Mouse (Mus musculus) ES-E14 (cell line): Measurements from ENCODE around the gene Fancd2. TPM values are rescaled to one million over a fixed set of nuclear protein-coding genes. Genes with fewer than 3 reads are reported as not detected.

Experiments
- DNase-seq: peaks from one replicate; pipeline ENCODE4 v3.0.0-alpha.2; 2013; ENCODE audit warnings: low read depth, low spot score
- H3K27ac ChIP-seq: 2 replicates; pipeline ENCODE4 v1.5.1; 2012; ENCODE audit warnings: low read depth, mild to moderate bottlenecking, low read length, moderate library complexity, mixed read lengths; ENCODE audit not compliant: poor library complexity, insufficient read depth, severe bottlenecking
- H3K36me3 ChIP-seq: 2 replicates; pipeline ENCODE4 v1.6.1; 2012; ENCODE audit warnings: mild to moderate bottlenecking, low read length, moderate library complexity, mixed read lengths; ENCODE audit not compliant: control insufficient read depth, poor library complexity, insufficient read depth, severe bottlenecking
- H3K4me1 ChIP-seq, 2 experiments: fragments of 150-350 bp in 1 of 2; sonication (generic) in 1 of 2; 2 replicates each; pipeline ENCODE4 v1.6.1; 2012; ENCODE audit warnings: low read length in 2 of 2, mild to moderate bottlenecking in 1 of 2, mixed read lengths in 1 of 2; ENCODE audit not compliant: control insufficient read depth in 2 of 2, insufficient read depth in 2 of 2, poor library complexity in 1 of 2
- H3K4me3 ChIP-seq, 2 experiments: fragments of 150-350 bp in 1 of 2; sonication (generic) in 1 of 2; 2 replicates each; pipeline ENCODE4 v1.5.1; 2012; ENCODE audit warnings: low read length in 2 of 2, low read depth in 1 of 2, mild to moderate bottlenecking in 1 of 2, mixed read lengths in 1 of 2; ENCODE audit not compliant: insufficient read depth in 1 of 2, poor library complexity in 1 of 2, severe bottlenecking in 1 of 2
- H3K9ac ChIP-seq: 2 replicates; pipeline ENCODE4 v1.6.1; 2012; ENCODE audit warnings: low read depth, mild to moderate bottlenecking, low read length, mixed read lengths; ENCODE audit not compliant: poor library complexity, insufficient read depth, severe bottlenecking
- H3K9me3 ChIP-seq: fragments of 150-350 bp; sonication (generic); 2 replicates; pipeline ENCODE4 v1.6.1; 2012; ENCODE audit warnings: low read depth, mild to moderate bottlenecking, low read length; ENCODE audit not compliant: control insufficient read depth, insufficient read depth
- CHD2 ChIP-seq: IDR thresholded peaks from 2 replicates; pipeline ENCODE4 v1.6.1; 2014; ENCODE audit warnings: mild to moderate bottlenecking, low read depth, low read length, inconsistent platforms
- HCFC1 ChIP-seq: IDR thresholded peaks from 2 replicates; pipeline ENCODE4 v1.6.1; 2012; ENCODE audit warnings: low read length, inconsistent platforms, borderline replicate concordance; ENCODE audit not compliant: insufficient read depth
- MAFK ChIP-seq: IDR thresholded peaks from 2 replicates; pipeline ENCODE4 v1.6.1; 2014; ENCODE audit warnings: mild to moderate bottlenecking, low read depth, low read length, inconsistent platforms; ENCODE audit not compliant: insufficient read depth
- ZC3H11A ChIP-seq: IDR thresholded peaks from 2 replicates; pipeline ENCODE4 v1.6.1; 2012; ENCODE audit warnings: low read depth, mild to moderate bottlenecking, inconsistent platforms, low read length, borderline replicate concordance
- ZNF384 ChIP-seq: IDR thresholded peaks from 2 replicates; pipeline ENCODE4 v1.6.1; 2012; ENCODE audit warnings: low read depth, low read length, inconsistent platforms
- in situ Hi-C, 2 experiments: fragments of 600-800 bp; cut with MboI; formaldehyde crosslinking; loops; one replicate each; pipeline ENCODE4 v1.15.1; 2025; ENCODE audit warnings: low sequenced_read_pairs in 2 of 2, inconsistent platforms in 1 of 2; ENCODE audit not compliant: unreplicated experiment in 2 of 2
- total RNA-seq: library from RNA; depleted of rRNA; stranded (reverse); fragments of 300-350 nt; gene quantifications from 2 replicates; pipeline ENCODE4 v1.2.3, GENCODE M21; 2012

Fancd2 gene
- total RNA-seq, 1 experiment, result 34.7 TPM

GRCm38 (mm10) chr6:113507130-113507529, 24.4 kb upstream of the Fancd2 start:
- DNase-seq, result no peak
- no peaks in the 10 kb centered on the region for H3K36me3 ChIP-seq
- no peak overlapping the region for H3K27ac ChIP-seq
- H3K4me1 ChIP-seq, result peaks cover 2% of the 10 kb centered on the region in 2 experiments; a peak in 3 of 4 replicates
- H3K4me3 ChIP-seq, result no peak overlapping the region
- no peaks in the 10 kb centered on the region for H3K9me3 ChIP-seq
- TF ChIP-seq MAFK, result no peak
- TF ChIP-seq ZC3H11A, result no peak
- TF ChIP-seq HCFC1, result no peak
- no peak for TF ChIP-seq CHD2
- no peak for TF ChIP-seq ZNF384
- in situ Hi-C loops, result no loop called here
- H3K9ac ChIP-seq, result no peak overlapping the region

- Histone ChIP-seq H3K9me3 (no peaks in the 10 kb centered on the region), H3K4me3 (no peak overlapping the region), H3K4me1 (peaks cover 0 to 2% of the 10 kb centered on the region in 2 experiments; a peak in 1 of 4 replicates), H3K36me3 (no peaks in the 10 kb centered on the region), H3K9ac (no peak overlapping the region), H3K27ac (no peak overlapping the region)
- in situ Hi-C loops, result no loop called here
- DNase-seq, result no peak
- TF ChIP-seq MAFK (no peak), CHD2 (no peak), ZNF384 (no peak), ZC3H11A (no peak), HCFC1 (no peak)
Observed at GRCm38 (mm10) chr6:113508272-113508946, 23.1 kb upstream of the Fancd2 start.

- no peaks in the 10 kb centered on the region for H3K9me3 ChIP-seq
- H3K36me3 ChIP-seq, result no peaks in the 10 kb centered on the region
- H3K9ac ChIP-seq, result no peak overlapping the region
- H3K27ac ChIP-seq, result no peak overlapping the region
- no peak for DNase-seq
- peaks cover 0 to 2% of the 10 kb centered on the region in 2 experiments; a peak in 1 of 4 replicates for H3K4me1 ChIP-seq
- H3K4me3 ChIP-seq, result no peak overlapping the region
- in situ Hi-C loops, result no loop called here
- no peak for TF ChIP-seq HCFC1
- no peak for TF ChIP-seq CHD2
- no peak for TF ChIP-seq MAFK
- no peak for TF ChIP-seq ZNF384
- no peak for TF ChIP-seq ZC3H11A
Observed at GRCm38 (mm10) chr6:113508947-113509280, 22.6 kb upstream of the Fancd2 start.

GRCm38 (mm10) chr6:113513944-113514343, 17.5 kb upstream of the Fancd2 start:
- TF ChIP-seq HCFC1 (no peak), CHD2 (no peak), MAFK (no peak), ZC3H11A (no peak), ZNF384 (no peak)
- Histone ChIP-seq H3K27ac (no peak overlapping the region), H3K9me3 (no peaks in the 10 kb centered on the region), H3K9ac (no peak overlapping the region), H3K4me3 (no peak overlapping the region), H3K4me1 (no peaks in the 10 kb centered on the region; a peak in 1 of 4 replicates), H3K36me3 (peaks cover 20% of the 10 kb centered on the region)
- DNase-seq, result no peak
- in situ Hi-C loops, result no loop called here

GRCm38 (mm10) chr6:113514600-113514999, 16.9 kb upstream of the Fancd2 start:
- Histone ChIP-seq H3K9me3 (no peaks in the 10 kb centered on the region), H3K27ac (no peak overlapping the region), H3K36me3 (peaks cover 24% of the 10 kb centered on the region), H3K4me1 (no peaks in the 10 kb centered on the region), H3K4me3 (no peak overlapping the region), H3K9ac (no peak overlapping the region)
- TF ChIP-seq HCFC1 (no peak), ZC3H11A (no peak), ZNF384 (no peak), MAFK (no peak), CHD2 (no peak)
- no peak for DNase-seq
- in situ Hi-C loops, result no loop called here
